Mouse (Mus musculus): ENCODE measurements around the gene Ceacam19. TPM values are rescaled to one million over a fixed set of nuclear protein-coding genes. Genes with fewer than 3 reads are reported as not detected.

The Ceacam19 gene
- polyA plus RNA-seq, 2 experiments = 2.1 to 4.9 TPM

DNA sequence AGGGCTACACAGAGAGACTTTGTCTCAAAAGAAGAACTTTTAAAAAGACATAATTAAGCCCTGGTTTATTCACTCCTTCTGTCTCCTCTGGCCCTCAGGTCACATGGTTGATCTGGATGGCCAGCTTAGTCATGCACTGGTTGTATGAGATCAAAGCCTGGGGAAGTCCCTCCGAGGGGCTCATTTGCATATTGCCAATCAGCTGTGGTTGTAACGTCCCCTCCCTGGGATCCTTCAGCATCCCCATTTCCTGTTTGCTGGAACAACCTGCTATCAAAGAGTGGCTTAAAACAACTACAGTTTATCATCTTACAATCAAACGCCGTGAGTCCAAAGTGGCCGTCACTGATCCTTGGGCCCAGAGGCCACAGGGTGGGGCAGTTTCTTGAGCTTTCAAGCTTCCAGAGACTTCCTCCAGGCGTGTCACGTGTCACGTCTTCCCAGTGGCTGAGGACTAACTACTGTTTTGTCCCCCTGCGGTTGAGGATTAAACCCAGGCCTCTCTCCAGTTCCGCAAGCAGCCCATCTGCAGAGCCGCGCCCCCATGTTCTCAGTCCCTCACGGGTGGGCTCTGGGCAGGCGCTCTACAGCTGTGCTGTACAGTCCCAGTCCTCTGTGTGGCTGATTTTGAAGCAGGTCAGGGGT, 10.9 kb downstream of the Ceacam19 start:
- 45% methylated on average over 14 of the region's 14 CpGs for WGBS
- H3K27me3 ChIP-seq (ENCODE audit: control insufficient read depth, insufficient read depth, low read length) = no peaks in the 10 kb centered on the region
- no peak for TF ChIP-seq POLR2A (IDR thresholded peaks at IDR 0.05; ENCODE audit: borderline replicate concordance, extremely low read depth, insufficient read depth, insufficient read length)
- no peak overlapping the region for H3K9ac ChIP-seq (ENCODE audit: low read depth, low read length, severe bottlenecking)
- no peaks in the 10 kb centered on the region for H3K9me3 ChIP-seq (ENCODE audit: control insufficient read depth, low read length)
- no peak overlapping the region for H3K4me3 ChIP-seq (replicated peaks; ENCODE audit: low read length)
- DNase-seq (ENCODE audit: low spot score) (no peak), ATAC-seq (ENCODE audit: low FRiP score, low read depth) (no peak)
- H3K4me1 ChIP-seq (ENCODE audit: control insufficient read depth, insufficient read depth, low read length) = no peaks in the 10 kb centered on the region
- H3K27ac ChIP-seq (replicated peaks; ENCODE audit: low read depth, low read length) = no peak overlapping the region
- no peak overlapping the region for H3K4me2 ChIP-seq (replicated peaks; ENCODE audit: low read depth, low read length, severe bottlenecking)
- H3K36me3 ChIP-seq (ENCODE audit: control insufficient read depth, insufficient read depth, low read length) = no peaks in the 10 kb centered on the region

DNA sequence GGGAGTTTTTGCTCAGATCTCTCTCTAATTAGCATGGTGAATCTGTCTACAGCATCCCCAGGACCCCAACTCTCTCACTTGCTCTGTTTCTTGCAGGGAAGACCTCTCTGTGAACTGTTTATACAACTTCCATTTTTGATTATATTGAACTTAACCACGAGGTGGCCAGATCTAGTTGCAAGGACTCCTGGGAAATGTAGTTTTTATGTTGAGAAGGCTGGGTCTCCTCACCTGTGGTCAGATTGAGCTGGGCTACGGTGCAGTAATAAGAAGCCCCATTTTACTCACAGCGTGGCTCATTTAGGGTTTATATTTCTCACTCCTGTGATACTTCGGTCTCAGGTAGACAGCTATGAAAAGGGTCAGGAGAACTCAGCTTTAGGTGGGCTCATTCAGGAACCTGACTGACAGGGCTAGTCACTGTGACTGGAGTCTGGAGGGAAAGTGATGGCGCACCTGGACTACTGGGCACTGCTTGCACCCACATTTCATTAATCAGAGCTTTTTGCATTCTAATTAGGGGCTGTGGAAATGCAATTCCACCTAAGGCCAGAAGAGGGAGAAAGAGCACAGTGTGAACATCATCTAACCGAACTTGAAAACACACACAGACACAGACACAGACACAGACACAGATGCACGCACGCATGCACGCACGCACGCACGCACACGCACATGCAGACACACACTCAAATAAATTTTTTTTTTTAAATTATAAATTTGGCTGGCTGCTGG, 11.7 kb downstream of the Ceacam19 start:
- no peak for ATAC-seq (ENCODE audit: low FRiP score, low read depth)

DNA sequence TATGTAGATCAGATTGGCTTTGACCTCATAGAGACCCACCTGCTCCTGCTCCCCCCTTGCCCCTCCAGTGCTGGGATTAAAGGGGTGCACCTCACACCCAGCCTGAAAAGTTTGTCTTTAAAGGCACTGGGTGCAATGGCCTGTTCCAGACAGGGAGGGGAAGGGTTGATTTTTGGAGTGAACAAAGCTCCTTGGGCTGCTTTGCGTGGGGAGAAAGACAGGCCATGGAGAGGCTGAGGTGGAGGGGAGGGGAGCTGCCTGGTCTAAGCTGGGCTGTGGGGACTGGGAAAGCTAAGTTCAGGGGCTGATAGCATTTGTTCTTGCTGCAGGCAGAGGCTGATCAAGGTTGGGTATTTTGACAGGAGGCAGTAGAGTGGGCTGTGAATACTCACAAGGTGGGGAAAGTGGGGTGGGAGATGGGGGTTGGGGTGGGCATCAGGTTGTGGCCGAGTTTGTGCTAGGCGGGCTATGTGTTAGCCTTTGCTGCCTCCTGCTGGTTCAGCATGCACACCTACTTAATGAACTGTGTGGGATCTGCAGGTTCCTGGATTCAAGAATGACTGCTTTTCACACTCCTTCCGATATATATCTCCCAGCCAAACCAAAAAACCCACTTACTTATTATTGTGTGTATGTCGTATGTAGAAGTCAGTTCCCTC, 15.7 kb downstream of the Ceacam19 start:
- no peaks in the 10 kb centered on the region for H3K9me3 ChIP-seq (ENCODE audit: control insufficient read depth, low read length)
- H3K4me3 ChIP-seq (replicated peaks; ENCODE audit: low read length) = no peak overlapping the region
- no peak overlapping the region for H3K27ac ChIP-seq (replicated peaks; ENCODE audit: low read depth, low read length)
- TF ChIP-seq POLR2A (IDR thresholded peaks at IDR 0.05; ENCODE audit: borderline replicate concordance, extremely low read depth, insufficient read depth, insufficient read length) = no peak
- no peak overlapping the region for H3K4me2 ChIP-seq (replicated peaks; ENCODE audit: low read depth, low read length, severe bottlenecking)
- no peaks in the 10 kb centered on the region for H3K27me3 ChIP-seq (ENCODE audit: control insufficient read depth, insufficient read depth, low read length)
- no peaks in the 10 kb centered on the region for H3K36me3 ChIP-seq (ENCODE audit: control insufficient read depth, insufficient read depth, low read length)
- no peak overlapping the region for H3K9ac ChIP-seq (ENCODE audit: low read depth, low read length, severe bottlenecking)
- DNase-seq (ENCODE audit: low spot score) (peak; percentile 36), ATAC-seq (ENCODE audit: low FRiP score, low read depth) (0 out of 2 replicates have a peak, but pooled peaks have one; percentile 37)
- no peaks in the 10 kb centered on the region for H3K4me1 ChIP-seq (ENCODE audit: control insufficient read depth, insufficient read depth, low read length)
- 38% methylated on average over 5 of the region's 5 CpGs for WGBS

More for the DNA sequence above, 11.7 kb downstream of the Ceacam19 start:
- DNase-seq (ENCODE audit: low spot score) = peak; percentile 28
- no peaks in the 10 kb centered on the region for H3K27me3 ChIP-seq (ENCODE audit: control insufficient read depth, insufficient read depth, low read length)
- H3K4me2 ChIP-seq (replicated peaks; ENCODE audit: low read depth, low read length, severe bottlenecking) = no peak overlapping the region
- WGBS = 49% methylated on average over 13 of the region's 13 CpGs
- H3K9me3 ChIP-seq (ENCODE audit: control insufficient read depth, low read length) = no peaks in the 10 kb centered on the region
- H3K4me3 ChIP-seq (replicated peaks; ENCODE audit: low read length) = no peak overlapping the region
- no peaks in the 10 kb centered on the region for H3K4me1 ChIP-seq (ENCODE audit: control insufficient read depth, insufficient read depth, low read length)
- H3K27ac ChIP-seq (replicated peaks; ENCODE audit: low read depth, low read length) = no peak overlapping the region
- no peaks in the 10 kb centered on the region for H3K36me3 ChIP-seq (ENCODE audit: control insufficient read depth, insufficient read depth, low read length)
- no peak overlapping the region for H3K9ac ChIP-seq (ENCODE audit: low read depth, low read length, severe bottlenecking)
- no peak for TF ChIP-seq POLR2A (IDR thresholded peaks at IDR 0.05; ENCODE audit: borderline replicate concordance, extremely low read depth, insufficient read depth, insufficient read length)

DNA sequence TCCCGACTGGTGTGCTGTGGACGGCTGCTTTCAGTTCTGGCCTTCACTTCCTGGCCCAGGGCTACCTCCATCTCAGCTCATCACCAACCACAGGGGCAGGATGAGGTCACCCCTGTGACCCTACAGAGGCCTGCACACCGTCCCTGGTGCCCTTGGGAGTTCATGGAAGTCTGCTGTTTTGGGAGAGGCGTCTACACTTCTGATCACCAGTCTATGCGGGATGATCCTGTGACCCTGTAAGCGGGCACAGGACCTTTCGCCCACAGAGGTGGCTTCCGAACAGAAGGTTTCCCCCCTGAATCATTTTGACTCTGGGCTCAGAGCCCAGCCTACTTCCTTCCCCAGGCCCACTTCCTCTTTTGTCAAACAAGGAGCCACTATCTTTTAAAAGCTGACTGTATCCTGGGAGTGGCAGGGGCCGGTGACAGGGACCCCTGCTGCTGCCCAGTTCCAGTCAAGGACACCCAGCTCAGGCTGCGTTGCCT, 16.6 kb downstream of the Ceacam19 start:
- no peak for DNase-seq (ENCODE audit: low spot score)
- ATAC-seq (ENCODE audit: low FRiP score, low read depth) = no peak

DNA sequence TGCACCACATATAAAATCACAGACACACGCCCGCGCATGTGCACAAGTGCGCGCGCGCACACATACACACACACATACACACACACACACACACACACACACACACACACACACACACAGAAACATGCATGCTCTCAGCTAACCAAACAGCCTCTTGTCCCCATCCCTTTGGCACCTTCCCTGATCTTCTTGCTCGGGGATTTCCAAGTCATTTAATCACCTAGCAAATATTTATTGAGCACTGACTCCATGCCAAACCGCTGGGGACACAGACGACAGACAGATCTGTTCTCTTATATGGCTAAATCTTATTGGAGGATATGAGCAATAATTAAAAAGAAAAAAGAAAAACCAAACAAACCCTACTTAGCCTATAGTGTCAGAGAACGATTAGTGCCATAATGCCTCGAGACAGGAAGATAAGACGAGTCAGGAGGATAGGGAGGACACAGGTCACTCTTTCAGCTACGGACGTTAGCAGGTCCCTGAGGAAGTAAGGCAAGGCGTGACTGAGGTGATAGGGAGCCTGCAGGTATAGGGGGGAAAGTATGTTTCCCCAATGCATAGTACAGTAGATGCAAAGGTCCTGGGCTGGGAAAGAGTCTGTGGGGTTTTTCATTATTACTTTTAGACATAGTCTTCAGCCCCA, 19.9 kb downstream of the Ceacam19 start:
- WGBS = 84% methylated on average over 16 of the region's 16 CpGs

More for the DNA sequence above, 16.6 kb downstream of the Ceacam19 start:
- Histone ChIP-seq H3K4me2 (replicated peaks; ENCODE audit: low read depth, low read length, severe bottlenecking) (no peak overlapping the region), H3K4me1 (ENCODE audit: control insufficient read depth, insufficient read depth, low read length) (no peaks in the 10 kb centered on the region), H3K36me3 (ENCODE audit: control insufficient read depth, insufficient read depth, low read length) (no peaks in the 10 kb centered on the region), H3K27me3 (ENCODE audit: control insufficient read depth, insufficient read depth, low read length) (no peaks in the 10 kb centered on the region), H3K9ac (ENCODE audit: low read depth, low read length, severe bottlenecking) (no peak overlapping the region), H3K27ac (replicated peaks; ENCODE audit: low read depth, low read length) (no peak overlapping the region), H3K9me3 (ENCODE audit: control insufficient read depth, low read length) (no peaks in the 10 kb centered on the region), H3K4me3 (replicated peaks; ENCODE audit: low read length) (no peak overlapping the region)
- TF ChIP-seq POLR2A (IDR thresholded peaks at IDR 0.05; ENCODE audit: borderline replicate concordance, extremely low read depth, insufficient read depth, insufficient read length) = no peak
- WGBS = 69% methylated on average over 10 of the region's 10 CpGs

More for the DNA sequence above, 19.9 kb downstream of the Ceacam19 start:
- DNase-seq (ENCODE audit: low spot score) = no peak
- Histone ChIP-seq H3K9me3 (ENCODE audit: control insufficient read depth, low read length) (no peaks in the 10 kb centered on the region), H3K27me3 (ENCODE audit: control insufficient read depth, insufficient read depth, low read length) (no peaks in the 10 kb centered on the region), H3K4me1 (ENCODE audit: control insufficient read depth, insufficient read depth, low read length) (no peaks in the 10 kb centered on the region), H3K9ac (ENCODE audit: low read depth, low read length, severe bottlenecking) (no peak overlapping the region), H3K4me3 (replicated peaks; ENCODE audit: low read length) (no peak overlapping the region), H3K4me2 (replicated peaks; ENCODE audit: low read depth, low read length, severe bottlenecking) (no peak overlapping the region), H3K36me3 (ENCODE audit: control insufficient read depth, insufficient read depth, low read length) (no peaks in the 10 kb centered on the region), H3K27ac (replicated peaks; ENCODE audit: low read depth, low read length) (no peak overlapping the region)
- ATAC-seq (ENCODE audit: low FRiP score, low read depth) = no peak
- no peak for TF ChIP-seq POLR2A (IDR thresholded peaks at IDR 0.05; ENCODE audit: borderline replicate concordance, extremely low read depth, insufficient read depth, insufficient read length)

Measured in limb, embryonic 14.5 days (tissue).